Mouse (Mus musculus): ENCODE measurements at regions not wholly inside any gene's neighbourhood (a gene's known extent, or its start where the extent isn't known, plus 50 kb on each side); places are given as distances from the start of the nearest gene placed in this dataset.
"Not testable (repeated sequence)": the region's sequence is repeated elsewhere in the genome, so short reads cannot be mapped to it uniquely, and the experiment has no call there.

DNA sequence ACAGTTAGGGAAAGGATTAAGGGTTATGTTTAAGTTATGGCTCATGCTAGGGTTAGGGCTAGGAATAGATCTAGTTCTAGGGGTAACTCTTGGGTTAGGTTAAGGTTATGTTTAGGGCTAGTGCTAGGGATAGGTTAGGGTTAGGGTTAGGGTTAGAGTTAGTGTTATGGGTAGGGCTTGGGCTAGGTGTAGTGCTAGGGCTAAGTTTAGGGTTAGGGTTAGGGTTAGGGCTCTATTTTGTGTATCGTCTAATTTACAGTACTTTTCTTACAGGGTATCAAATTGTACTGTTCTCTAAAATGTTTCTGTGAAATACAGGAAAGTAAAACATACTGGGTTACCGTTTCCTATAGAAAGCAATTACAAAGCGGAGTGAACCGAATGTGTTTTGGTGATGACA is 64.8 kb downstream of the Ptchd3 start:
- no peak for DNase-seq

DNA sequence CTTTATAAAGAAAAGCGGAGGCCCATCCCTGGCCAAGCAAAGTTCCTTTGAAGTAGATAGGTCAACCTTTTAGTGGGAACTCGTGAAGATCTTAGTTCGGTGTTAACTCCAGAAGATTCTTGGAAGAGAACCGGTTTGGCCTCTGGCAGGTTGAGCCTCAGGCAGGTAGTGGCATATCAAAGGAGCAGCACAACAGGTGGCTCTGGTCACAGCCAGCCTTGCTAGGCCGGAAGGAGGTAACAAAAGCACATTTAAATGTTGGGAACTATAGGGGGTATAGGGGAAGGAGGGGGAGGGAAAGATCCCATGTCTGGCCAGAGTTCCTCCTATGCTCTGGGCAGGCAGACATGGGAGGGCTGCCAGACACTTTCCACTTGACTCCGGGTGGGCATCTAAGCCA is 74.3 kb downstream of the Ptchd3 start:
- DNase-seq, result not testable (repeated sequence)

DNA sequence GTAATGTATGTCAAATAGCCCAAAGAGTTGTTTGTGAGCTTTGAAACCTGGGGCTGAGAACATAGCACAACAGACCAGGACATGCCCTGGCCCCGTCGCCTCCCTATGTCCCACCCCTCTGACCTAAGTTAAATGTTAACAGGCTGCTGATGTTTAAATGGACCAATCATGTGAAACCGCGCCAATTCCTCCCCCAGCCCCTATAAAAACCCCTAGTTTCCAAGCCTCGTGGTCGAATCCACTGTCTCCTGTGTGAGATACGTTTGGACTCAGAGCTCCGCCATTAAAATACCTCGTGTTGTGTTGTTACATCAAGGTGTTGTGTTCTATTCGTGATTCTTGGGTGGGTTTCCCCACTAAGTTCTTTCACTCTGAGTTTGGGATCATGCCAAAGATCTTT is 94.6 kb downstream of the Ptchd3 start:
- not testable (repeated sequence) for DNase-seq

DNA sequence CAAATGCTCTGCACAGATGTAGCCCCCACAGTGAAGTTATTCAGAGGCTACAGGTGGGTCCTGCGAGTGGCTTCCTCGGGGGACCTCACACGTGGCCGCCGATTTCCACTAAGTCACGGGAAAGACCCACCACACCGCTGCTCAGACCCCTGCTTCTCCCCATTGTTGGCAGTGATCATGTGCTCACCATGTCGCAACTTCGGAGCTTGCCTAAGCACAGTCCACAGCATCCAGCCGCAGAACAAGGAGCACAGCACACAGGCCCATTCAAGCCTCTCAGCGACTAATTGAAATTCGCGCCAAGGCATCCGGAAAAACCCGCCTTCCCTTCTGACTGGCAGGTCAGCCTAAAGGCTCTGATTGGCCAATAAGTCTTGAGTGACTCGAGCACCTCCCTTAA is 95.0 kb downstream of the Ptchd3 start:
- DNase-seq, result not testable (repeated sequence)

DNA sequence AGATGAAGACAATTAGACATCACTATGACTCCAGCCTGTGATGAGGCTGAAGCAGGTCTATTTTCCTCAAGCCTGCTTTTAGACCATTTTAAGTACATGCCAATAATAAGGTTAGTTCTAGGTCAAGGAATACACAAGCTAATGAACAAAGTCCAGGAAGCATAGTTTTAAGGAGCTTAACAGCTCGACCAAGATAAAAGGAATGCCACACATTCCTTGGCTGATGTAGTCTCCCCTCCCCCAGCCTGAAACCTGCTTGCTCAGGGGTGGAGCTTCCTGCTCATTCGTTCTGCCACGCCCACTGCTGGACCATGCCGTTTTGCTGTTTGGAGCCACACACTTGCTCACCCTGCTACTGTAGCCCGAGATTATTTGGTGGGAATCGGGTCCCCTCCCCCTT is 121.7 kb downstream of the Ptchd3 start:
- peak in 1 of 2 experiments; percentile 2 for DNase-seq

DNA sequence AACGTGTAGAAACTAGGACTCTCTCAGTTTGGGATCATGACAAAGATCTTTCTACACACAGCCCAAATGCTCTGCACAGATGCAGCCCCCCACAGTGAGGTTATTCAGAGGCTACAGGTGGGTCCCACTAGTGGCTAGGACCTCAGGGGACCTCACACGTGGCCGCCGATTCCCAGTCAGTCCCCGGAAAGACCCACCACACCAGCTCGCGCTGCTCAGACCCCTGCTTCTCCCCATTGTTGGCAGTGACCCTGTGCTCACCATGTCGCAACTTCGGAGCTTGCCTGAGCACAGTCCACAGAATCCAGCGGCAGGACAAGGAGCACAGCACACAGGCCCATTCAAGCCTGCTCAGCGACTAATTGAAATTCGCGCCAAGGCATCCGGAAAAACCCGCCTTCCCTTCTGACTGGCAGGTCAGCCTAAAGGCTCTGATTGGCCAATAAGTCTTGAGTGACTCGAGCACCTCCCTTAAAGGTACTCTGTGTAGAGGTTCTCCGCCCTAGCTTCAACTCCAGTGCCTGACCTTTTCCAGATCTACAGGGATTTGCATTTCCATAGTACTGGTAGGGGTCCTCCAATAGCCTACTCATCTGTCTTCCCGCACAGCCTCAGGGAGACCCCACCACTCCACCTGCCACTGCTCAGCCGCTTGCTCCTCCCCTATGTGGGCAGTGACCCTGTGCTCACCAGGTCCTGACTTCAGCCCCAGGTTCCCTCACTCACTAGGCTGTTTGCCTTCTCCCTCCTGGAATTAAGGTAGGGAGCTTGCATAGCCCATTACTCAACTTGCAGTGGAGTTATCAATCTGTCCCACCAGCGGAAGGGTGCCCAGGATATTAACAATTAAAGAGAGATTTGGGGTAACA is 126.6 kb downstream of the Ptchd3 start:
- DNase-seq, result not testable (repeated sequence)

DNA sequence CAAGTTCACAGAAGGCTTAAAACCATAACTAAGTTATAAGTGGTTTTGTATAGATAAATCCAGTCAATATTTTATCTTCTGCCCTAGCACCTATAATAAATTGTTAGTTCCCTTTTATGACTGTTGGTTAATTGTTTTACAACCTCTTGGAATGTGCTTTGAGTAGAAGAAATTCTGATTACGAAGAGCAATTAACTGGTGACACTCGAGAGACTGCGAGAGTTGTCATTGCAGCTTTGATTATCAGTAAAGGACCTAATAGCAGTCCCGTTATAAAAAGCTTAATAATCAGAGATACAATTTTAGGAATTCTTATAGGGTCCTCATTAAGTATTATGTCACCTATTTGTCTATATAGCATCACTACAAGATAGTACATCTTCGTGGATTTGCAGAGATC is 128.7 kb downstream of the Ptchd3 start:
- DNase-seq, result not testable (repeated sequence)

DNA sequence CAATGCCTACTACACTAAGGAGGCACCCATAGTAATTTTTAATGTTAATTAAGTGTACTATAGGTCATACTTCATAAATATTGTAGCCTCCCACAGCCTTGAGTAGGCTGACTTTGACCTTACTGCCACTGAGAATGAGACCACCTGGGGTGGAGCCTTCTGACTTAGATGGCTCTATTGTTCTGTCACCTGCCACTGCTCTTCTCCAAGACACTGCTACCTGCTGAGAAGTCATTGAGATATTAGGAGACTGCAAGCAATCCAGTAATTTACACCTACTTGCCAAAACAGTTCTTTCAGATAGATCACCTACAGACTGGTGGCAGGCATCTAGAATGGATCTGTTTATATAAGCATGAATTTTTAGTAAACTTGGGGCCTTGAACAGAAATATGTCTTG is 134.1 kb downstream of the Ptchd3 start:
- DNase-seq, result not testable (repeated sequence)

DNA sequence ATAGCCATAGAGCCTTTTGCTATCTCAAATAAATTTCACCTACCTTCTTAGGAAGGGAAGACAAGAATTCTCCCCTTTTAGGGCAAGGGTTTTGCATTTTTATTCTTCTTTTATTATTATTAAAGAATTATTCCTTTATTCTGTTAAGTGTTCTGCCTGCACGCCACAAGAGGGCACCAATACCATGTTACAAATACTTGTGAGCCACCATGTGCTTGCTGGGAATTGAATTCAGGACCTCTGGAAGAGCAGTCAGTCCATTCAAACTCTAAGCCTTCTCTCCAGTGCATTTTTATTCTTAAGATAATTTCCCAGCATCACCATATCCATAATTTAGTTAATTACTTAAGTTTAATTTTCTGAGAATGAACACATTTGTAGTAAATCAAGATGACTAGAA is 135.9 kb downstream of the Ptchd3 start:
- peak in 1 of 2 experiments; percentile 3 for DNase-seq

All from adrenal gland, postnatal 36 days (tissue).